Mouse (Mus musculus): Measurements from ENCODE around the gene Ddx3x.

- TF ChIP-seq MAX (IDR thresholded peaks at IDR 0.05) (no peak), CTCF (IDR thresholded peaks at IDR 0.05; ENCODE audit: control insufficient read depth, insufficient read depth, insufficient read length) (no peak)
These were observed 44.6 kb upstream of the Ddx3x start for GRCm38 (mm10) chrX:13236100-13236568.
